Comparison of ENCODE assay signal across 8 mouse cellular contexts in genomic region chr19:4306190-4306577, GRCm38 (mm10). TPM values are rescaled to one million over a fixed set of nuclear protein-coding genes. Genes with fewer than 3 reads are reported as not detected.
A peak's percentile ranks its signal among the peaks of the same experiment; 100 is the strongest.
DNase-seq lines count a peak whose midpoint lies in the region; ATAC-seq and TF ChIP-seq lines count a peak whose summit lies in the region.

Gene Grk2 (minus strand): TSS chr19:4306222.

- H3K4me3 ChIP-seq in forebrain, embryonic 11.5 days (ENCODE audit: low read depth, low read length) = peak within 1 kb of the TSS; percentile 91
- peak within 1 kb of the TSS; percentile 97 for H3K4me3 ChIP-seq in heart, embryonic 16.5 days (ENCODE audit: low read length)
- peak within 1 kb of the TSS; percentile 92 for H3K4me3 ChIP-seq in liver, postnatal 0 days (ENCODE audit: low read depth, low read length)
- peak within 1 kb of the TSS; percentile 94 for H3K4me3 ChIP-seq in neural tube, embryonic 13.5 days
- peak within 1 kb of the TSS; percentile 92 for H3K4me3 ChIP-seq in testis, adult 2 months (ENCODE audit: control insufficient read depth, low read depth, low read length)

- no peaks in the 10 kb centered on the region for H3K36me3 ChIP-seq in forebrain, embryonic 11.5 days (ENCODE audit: control insufficient read depth, insufficient read depth, low read length)
- H3K36me3 ChIP-seq in heart, embryonic 16.5 days (ENCODE audit: control insufficient read depth, insufficient read depth) = no peaks in the 10 kb centered on the region
- no peaks in the 10 kb centered on the region; the same call in 1 of the 2 replicates for H3K36me3 ChIP-seq in liver, postnatal 0 days (replicated peaks; ENCODE audit: insufficient read depth, low read length)
- H3K36me3 ChIP-seq in neural tube, embryonic 13.5 days = no peaks in the 10 kb centered on the region
- no peaks in the 10 kb centered on the region for H3K36me3 ChIP-seq in testis, adult 2 months (ENCODE audit: control insufficient read depth, insufficient read depth, low read length)

- DNase-seq in CD8-positive naive resting alpha-beta T cell, adult 2 months (ENCODE audit: low read depth in 2 of 2, low spot score in 2 of 2) = peak; percentile 68 to 69
- peak; percentile 71 for DNase-seq in c-Kit-negative CD71-positive TER-119-positive erythroid progenitor cells, embryonic 14.5 days (ENCODE audit: low read depth, low spot score)
- peak; percentile 93 for DNase-seq in forebrain, embryonic 11.5 days (ENCODE audit: low spot score)
- DNase-seq in kidney, postnatal 25 days = peak; percentile 83 to 90
- peak; percentile 91 for DNase-seq in liver, postnatal 0 days

- peak within 1 kb of the TSS; percentile 96 for H3K9ac ChIP-seq in forebrain, embryonic 11.5 days (ENCODE audit: low read length)
- H3K9ac ChIP-seq in heart, embryonic 16.5 days (ENCODE audit: low read length) = peak within 1 kb of the TSS; percentile 99
- H3K9ac ChIP-seq in liver, postnatal 0 days (replicated peaks) = peak within 1 kb of the TSS; percentile 99
- peak within 1 kb of the TSS; percentile 99 for H3K9ac ChIP-seq in neural tube, embryonic 13.5 days

- peak; percentile 81 for TF ChIP-seq CTCF in liver, postnatal 0 days (IDR thresholded peaks at IDR 0.05; ENCODE audit: low read depth)
- TF ChIP-seq CTCF in testis, adult 2 months (IDR thresholded peaks at IDR 0.05; ENCODE audit: control insufficient read depth, insufficient read depth, insufficient replicate concordance, low read depth, low read length) = peak; percentile 78

- peak; percentile 75 for ATAC-seq in forebrain, embryonic 11.5 days (replicated peaks; ENCODE audit: low FRiP score)
- peak; percentile 75 for ATAC-seq in heart, embryonic 16.5 days (replicated peaks; ENCODE audit: extremely low read depth, insufficient read depth, low FRiP score)
- peak; percentile 83 for ATAC-seq in liver, postnatal 0 days
- ATAC-seq in neural tube, embryonic 13.5 days (ENCODE audit: low read depth) = peak; percentile 68

- no peaks in the 10 kb centered on the region for H3K27me3 ChIP-seq in forebrain, embryonic 11.5 days (ENCODE audit: control insufficient read depth, insufficient read depth, low read length)
- no peaks in the 10 kb centered on the region for H3K27me3 ChIP-seq in heart, embryonic 16.5 days (ENCODE audit: control insufficient read depth, insufficient read depth, low read length)
- no peaks in the 10 kb centered on the region for H3K27me3 ChIP-seq in liver, postnatal 0 days (ENCODE audit: insufficient read depth, low read length)
- no peaks in the 10 kb centered on the region for H3K27me3 ChIP-seq in neural tube, embryonic 13.5 days
- H3K27me3 ChIP-seq in testis, adult 2 months (ENCODE audit: control insufficient read depth, insufficient read depth, low read length) = no peaks in the 10 kb centered on the region

- H3K27ac ChIP-seq in forebrain, embryonic 11.5 days (ENCODE audit: low read depth, low read length) = no peak within 1 kb of the TSS; the same call in 1 of the 2 replicates
- H3K27ac ChIP-seq in heart, embryonic 16.5 days (ENCODE audit: low read length) = peak within 1 kb of the TSS; percentile 86
- peak within 1 kb of the TSS; percentile 88 for H3K27ac ChIP-seq in liver, postnatal 0 days (ENCODE audit: low read depth)
- peak within 1 kb of the TSS; percentile 89 for H3K27ac ChIP-seq in neural tube, embryonic 13.5 days (replicated peaks)
- peak within 1 kb of the TSS; percentile 69 for H3K27ac ChIP-seq in testis, adult 2 months (ENCODE audit: control insufficient read depth, insufficient read depth, low read depth, low read length)

- H3K4me2 ChIP-seq in forebrain, embryonic 11.5 days (ENCODE audit: low read depth, low read length, severe bottlenecking) = peak within 1 kb of the TSS; percentile 55
- peak within 1 kb of the TSS; percentile 66 for H3K4me2 ChIP-seq in heart, embryonic 16.5 days (ENCODE audit: low read depth, low read length)
- peak within 1 kb of the TSS; percentile 87 for H3K4me2 ChIP-seq in liver, postnatal 0 days (ENCODE audit: low read depth, low read length)
- peak within 1 kb of the TSS; percentile 85 for H3K4me2 ChIP-seq in neural tube, embryonic 13.5 days

- peaks cover 17% of the 10 kb centered on the region for H3K4me1 ChIP-seq in forebrain, embryonic 11.5 days (replicated peaks; ENCODE audit: control insufficient read depth, insufficient read depth, low read length)
- peaks cover 45% of the 10 kb centered on the region for H3K4me1 ChIP-seq in heart, embryonic 16.5 days (ENCODE audit: control insufficient read depth, insufficient read depth, low read length)
- H3K4me1 ChIP-seq in liver, postnatal 0 days (ENCODE audit: insufficient read depth) = peaks cover 34% of the 10 kb centered on the region
- H3K4me1 ChIP-seq in neural tube, embryonic 13.5 days (replicated peaks) = peaks cover 51% of the 10 kb centered on the region
- H3K4me1 ChIP-seq in testis, adult 2 months (ENCODE audit: control insufficient read depth, insufficient read depth, low read length) = peaks cover 12% of the 10 kb centered on the region

- TF ChIP-seq EP300 in liver, postnatal 0 days (IDR thresholded peaks at IDR 0.05; ENCODE audit: low read depth) = no peak

- WGBS in forebrain, embryonic 11.5 days = under 1% methylated on average over 40 of the region's 46 CpGs
- under 1% methylated on average over 23 of the region's 46 CpGs for WGBS in heart, embryonic 16.5 days
- 0% methylated on average over 13 of the region's 46 CpGs for WGBS in liver, postnatal 0 days (ENCODE audit: insufficient replicate concordance)
- under 1% methylated on average over 10 of the region's 46 CpGs for WGBS in neural tube, embryonic 13.5 days

- no peaks in the 10 kb centered on the region for H3K9me3 ChIP-seq in forebrain, embryonic 11.5 days (ENCODE audit: control insufficient read depth, low read length)
- H3K9me3 ChIP-seq in heart, embryonic 16.5 days (replicated peaks; ENCODE audit: control insufficient read depth, low read length) = no peaks in the 10 kb centered on the region
- H3K9me3 ChIP-seq in liver, postnatal 0 days (ENCODE audit: low read length) = no peaks in the 10 kb centered on the region
- no peaks in the 10 kb centered on the region for H3K9me3 ChIP-seq in neural tube, embryonic 13.5 days

- no peak for TF ChIP-seq POLR2A in testis, adult 2 months (IDR thresholded peaks at IDR 0.05; ENCODE audit: control insufficient read depth, low read depth, low read length)

RNA-seq across cellular contexts. Expression of gene Grk2, which starts in this region (rescaled TPM):
- polyA plus RNA-seq in forebrain, embryonic 11.5 days (2014; fragmentation: Nextera tagmentation; extraction: Ambion mirVana) = 18.1 and 19.7 TPM in 2 replicates
- polyA plus RNA-seq in heart, embryonic 16.5 days (2015; fragmentation: Nextera tagmentation; extraction: Ambion mirVana) = 11.8 and 15.5 TPM in 2 replicates
- 11.9 and 14.8 TPM in 2 replicates for polyA plus RNA-seq in liver, postnatal 0 days (2015; fragmentation: Nextera tagmentation; extraction: Ambion mirVana)
- 22.3 and 25.5 TPM in 2 replicates for polyA plus RNA-seq in neural tube, embryonic 13.5 days (2015; fragmentation: Nextera tagmentation; extraction: Ambion mirVana)
- polyA plus RNA-seq in testis, adult 2 months (2012; rRNA removed) = 10.7 and 12.0 TPM in 2 replicates
